Mouse (Mus musculus) liver, embryonic 16.5 days (tissue): ENCODE measurements at regions not wholly inside any gene's neighbourhood (a gene's known extent, or its start where the extent isn't known, plus 50 kb on each side); places are given as distances from the start of the nearest gene placed in this dataset.
A peak's percentile ranks its signal among the peaks of the same experiment; 100 is the strongest.
"Not testable (repeated sequence)": the region's sequence is repeated elsewhere in the genome, so short reads cannot be mapped to it uniquely, and the experiment has no call there.

Source experiments
- ATAC-seq: fragments of 200-750 bp; cut with Nextera tagmentation; 2 replicates; pipeline ENCODE4 v1.8.0; 2017; ENCODE audit warnings: low read depth, mild to moderate bottlenecking, moderate number of reproducible peaks, moderate library complexity
- H3K27ac ChIP-seq: fragments of 300-500 bp; sonication (generic); 2 replicates; pipeline ENCODE4 v1.5.1; 2014; ENCODE audit warnings: mild to moderate bottlenecking, low read length
- H3K27me3 ChIP-seq: fragments of 300-500 bp; sonication (generic); 2 replicates; pipeline ENCODE4 v1.6.1; 2014; ENCODE audit warnings: low read depth, low read length, mixed read lengths; ENCODE audit not compliant: control insufficient read depth, insufficient read depth
- H3K36me3 ChIP-seq: fragments of 300-500 bp; sonication (generic); 2 replicates; pipeline ENCODE4 v1.6.1; 2014; ENCODE audit warnings: mild to moderate bottlenecking; ENCODE audit not compliant: control insufficient read depth, insufficient read depth
- H3K4me1 ChIP-seq: fragments of 300-500 bp; sonication (generic); 2 replicates; pipeline ENCODE4 v1.6.1; 2014; ENCODE audit warnings: low read depth, low read length, mixed read lengths; ENCODE audit not compliant: control insufficient read depth
- H3K4me2 ChIP-seq: fragments of 300-500 bp; sonication (generic); 2 replicates; pipeline ENCODE4 v1.6.1; 2014; ENCODE audit warnings: low read depth, low read length, mixed read lengths
- H3K4me3 ChIP-seq: fragments of 300-500 bp; sonication (generic); 2 replicates; pipeline ENCODE4 v1.5.1; 2014; ENCODE audit warnings: low read depth, mild to moderate bottlenecking, low read length
- H3K9ac ChIP-seq: fragments of 300-500 bp; sonication (generic); 2 replicates; pipeline ENCODE4 v1.6.1; 2014; ENCODE audit warnings: low read depth, low read length
- H3K9me3 ChIP-seq: fragments of 300-500 bp; sonication (generic); replicated peaks from 2 replicates; pipeline ENCODE4 v1.6.1; 2016; ENCODE audit warnings: low read length; ENCODE audit not compliant: control insufficient read depth
- WGBS: fragments of 180-500 bp; shearing (Covaris S2); extraction: QIAGEN DNeasy Blood & Tissue Kit; methylation state at CpG from one replicate; pipeline ENCODE4 v1.1.7; 2014; ENCODE audit not compliant: insufficient replicate concordance; 5-methylcytosine and 5-hydroxymethylcytosine counted together

GRCm38 (mm10) chr1:194482717-194483059 is 135.3 kb upstream of the Plxna2 start:
- no peaks in the 10 kb centered on the region for H3K9me3 ChIP-seq
- peak; percentile 69 for ATAC-seq
- H3K27me3 ChIP-seq, result no peaks in the 10 kb centered on the region
- peak overlapping the region; percentile 69 for H3K27ac ChIP-seq
- H3K4me1 ChIP-seq, result no peaks in the 10 kb centered on the region; the same call in 1 of the 2 replicates
- no peak overlapping the region for H3K4me3 ChIP-seq
- 0 out of 2 replicates have a peak overlapping the region, but pooled peaks have one; percentile 9 for H3K4me2 ChIP-seq
- no peak overlapping the region for H3K9ac ChIP-seq
- H3K36me3 ChIP-seq, result no peaks in the 10 kb centered on the region

DNA sequence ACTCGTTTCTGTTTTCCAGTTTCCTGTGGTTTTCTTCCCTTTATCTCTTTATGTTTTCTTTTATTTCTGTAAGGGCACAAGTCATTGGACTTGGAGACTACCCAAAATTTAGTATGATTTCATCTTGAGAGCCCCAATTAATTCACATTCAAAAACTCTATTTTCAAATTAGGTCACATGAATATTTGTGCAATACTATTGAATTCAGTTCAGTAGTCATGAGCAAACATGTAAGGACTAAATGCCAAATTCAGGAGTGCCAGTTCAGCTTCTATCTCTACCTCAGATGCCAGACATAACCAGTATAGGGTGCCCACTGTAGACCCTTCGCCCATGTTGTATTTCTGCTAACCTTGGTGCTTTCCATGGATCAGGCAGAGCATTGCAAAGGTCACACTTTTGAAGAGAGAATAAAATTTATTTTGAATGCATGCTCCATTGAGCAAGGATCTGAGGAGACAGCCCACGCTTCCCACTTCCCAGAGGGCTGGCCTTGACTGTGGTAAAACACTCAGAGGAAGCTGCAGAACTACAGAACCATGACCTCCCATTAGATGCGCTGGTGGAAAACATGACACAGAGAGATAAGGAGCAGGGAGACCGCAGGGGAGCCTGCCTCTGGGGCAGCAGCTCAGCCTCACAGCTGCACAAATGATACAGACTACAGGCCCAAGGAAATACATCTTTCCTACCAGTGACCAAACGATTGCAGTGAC is 135.9 kb upstream of the Plxna2 start:
- ATAC-seq, result peak; percentile 70
- no peaks in the 10 kb centered on the region for H3K36me3 ChIP-seq
- H3K4me2 ChIP-seq, result 0 out of 2 replicates have a peak overlapping the region, but pooled peaks have one; percentile 9
- WGBS, result 19% methylated on average over 6 of the region's 6 CpGs
- H3K27me3 ChIP-seq, result no peaks in the 10 kb centered on the region
- no peaks in the 10 kb centered on the region for H3K9me3 ChIP-seq
- H3K27ac ChIP-seq, result peak overlapping the region; percentile 69
- no peaks in the 10 kb centered on the region; the same call in 1 of the 2 replicates for H3K4me1 ChIP-seq
- no peak overlapping the region for H3K4me3 ChIP-seq
- no peak overlapping the region for H3K9ac ChIP-seq

DNA sequence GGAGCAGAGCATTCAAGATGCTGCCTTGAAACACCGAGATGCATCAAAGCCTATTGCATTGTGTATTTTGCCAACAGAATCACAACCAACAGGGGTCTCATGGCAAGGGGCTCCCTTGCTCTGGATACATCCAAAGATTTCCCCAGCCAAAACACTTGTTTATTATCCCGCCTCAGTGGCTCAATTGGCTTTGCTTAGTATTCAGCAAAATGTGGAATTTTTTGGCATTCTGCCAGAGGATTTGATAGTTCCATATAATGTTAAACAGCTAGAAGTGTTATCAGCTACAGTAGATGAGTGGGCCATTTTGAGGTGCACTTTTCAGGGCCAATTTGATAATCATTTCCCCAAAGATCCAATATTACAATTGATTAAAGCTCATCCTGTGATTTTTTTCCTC is 146.7 kb upstream of the Plxna2 start:
- H3K4me1 ChIP-seq, H3K9ac ChIP-seq, ATAC-seq, H3K27ac ChIP-seq, H3K9me3 ChIP-seq, H3K27me3 ChIP-seq, H3K36me3 ChIP-seq, H3K4me3 ChIP-seq, H3K4me2 ChIP-seq: not testable (repeated sequence)
- WGBS, result 57% methylated on average over 2 of the region's 2 CpGs

GRCm38 (mm10) chr1:194452480-194452879 is 165.5 kb upstream of the Plxna2 start:
- H3K4me1 ChIP-seq, result no peaks in the 10 kb centered on the region
- WGBS, result 65% methylated on average over 1 of the region's 1 CpGs

DNA sequence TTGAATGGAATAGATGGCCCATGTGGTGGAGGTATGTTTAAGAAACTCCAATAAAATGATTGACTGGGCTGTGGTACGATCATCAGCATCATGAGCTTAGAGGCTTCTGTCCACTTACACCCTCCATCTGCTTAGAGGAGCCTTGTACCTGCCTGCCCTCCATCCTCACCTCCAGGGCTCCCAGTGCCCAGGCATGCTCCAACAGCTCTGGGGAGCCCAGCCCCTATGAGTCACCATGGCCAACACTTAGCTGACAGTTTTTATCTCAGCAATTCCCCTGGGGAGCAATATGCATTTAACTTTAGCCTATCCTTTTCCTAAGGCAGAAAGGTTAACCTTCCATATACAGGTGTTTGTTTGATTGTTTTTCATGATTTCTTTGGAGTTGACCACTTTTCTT is 174.3 kb upstream of the Plxna2 start:
- 57% methylated on average over 1 of the region's 1 CpGs for WGBS
- Histone ChIP-seq H3K27me3 (no peaks in the 10 kb centered on the region), H3K4me1 (no peaks in the 10 kb centered on the region), H3K27ac (no peak overlapping the region), H3K4me3 (no peak overlapping the region), H3K36me3 (no peaks in the 10 kb centered on the region), H3K9me3 (no peaks in the 10 kb centered on the region), H3K9ac (no peak overlapping the region), H3K4me2 (no peak overlapping the region)
- ATAC-seq, result no peak

More at GRCm38 (mm10) chr1:194452480-194452879, 165.5 kb upstream of the Plxna2 start:
- H3K27ac ChIP-seq, result no peak overlapping the region
- ATAC-seq, result no peak
- no peaks in the 10 kb centered on the region for H3K9me3 ChIP-seq
- H3K36me3 ChIP-seq, result no peaks in the 10 kb centered on the region
- no peak overlapping the region for H3K4me2 ChIP-seq
- H3K27me3 ChIP-seq, result no peaks in the 10 kb centered on the region
- no peak overlapping the region for H3K4me3 ChIP-seq
- H3K9ac ChIP-seq, result no peak overlapping the region

- Histone ChIP-seq H3K4me2 (no peak overlapping the region), H3K27me3 (no peaks in the 10 kb centered on the region), H3K4me1 (no peaks in the 10 kb centered on the region), H3K4me3 (no peak overlapping the region), H3K9me3 (no peaks in the 10 kb centered on the region), H3K27ac (no peak overlapping the region), H3K36me3 (no peaks in the 10 kb centered on the region), H3K9ac (no peak overlapping the region)
- WGBS, result 45% methylated on average over 5 of the region's 5 CpGs
- ATAC-seq, result peak; percentile 57; the same call in 1 of the 2 replicates
Observed at GRCm38 (mm10) chr1:194437301-194437700, 180.7 kb upstream of the Plxna2 start.

DNA sequence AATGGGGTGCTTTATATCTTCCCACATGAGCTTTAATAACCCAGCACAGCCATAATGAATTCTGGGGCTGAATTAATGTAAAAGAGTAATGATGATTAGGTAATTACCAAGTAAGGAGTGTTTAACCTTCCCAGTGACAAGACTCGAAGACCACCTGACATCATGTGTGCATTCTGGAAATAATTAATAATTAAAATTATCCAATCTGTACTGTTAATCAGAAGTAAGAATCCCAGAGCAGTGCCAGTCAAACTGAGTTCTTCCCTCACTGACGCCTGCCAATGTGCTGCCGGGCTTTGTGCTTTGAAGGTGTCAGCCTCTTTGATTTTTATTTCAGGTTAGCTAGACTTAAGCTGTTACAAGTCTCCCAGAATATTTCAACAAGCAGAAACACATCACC is 183.0 kb upstream of the Plxna2 start:
- Histone ChIP-seq H3K36me3 (no peaks in the 10 kb centered on the region), H3K4me3 (no peak overlapping the region), H3K9ac (no peak overlapping the region), H3K9me3 (no peaks in the 10 kb centered on the region), H3K27me3 (no peaks in the 10 kb centered on the region), H3K27ac (no peak overlapping the region), H3K4me1 (no peaks in the 10 kb centered on the region), H3K4me2 (no peak overlapping the region)
- ATAC-seq, result no peak
- WGBS, result 54% methylated on average over 3 of the region's 3 CpGs

- no peak for ATAC-seq
- no peaks in the 10 kb centered on the region for H3K4me1 ChIP-seq
- H3K36me3 ChIP-seq, result no peaks in the 10 kb centered on the region
- H3K4me3 ChIP-seq, result no peak overlapping the region
- H3K4me2 ChIP-seq, result no peak overlapping the region
- H3K27me3 ChIP-seq, result no peaks in the 10 kb centered on the region
- H3K9me3 ChIP-seq, result no peaks in the 10 kb centered on the region
- no peak overlapping the region for H3K9ac ChIP-seq
- WGBS, result 34% methylated on average over 3 of the region's 3 CpGs
- H3K27ac ChIP-seq, result no peak overlapping the region
Observed at GRCm38 (mm10) chr1:194428586-194428985, 189.4 kb upstream of the Plxna2 start.

DNA sequence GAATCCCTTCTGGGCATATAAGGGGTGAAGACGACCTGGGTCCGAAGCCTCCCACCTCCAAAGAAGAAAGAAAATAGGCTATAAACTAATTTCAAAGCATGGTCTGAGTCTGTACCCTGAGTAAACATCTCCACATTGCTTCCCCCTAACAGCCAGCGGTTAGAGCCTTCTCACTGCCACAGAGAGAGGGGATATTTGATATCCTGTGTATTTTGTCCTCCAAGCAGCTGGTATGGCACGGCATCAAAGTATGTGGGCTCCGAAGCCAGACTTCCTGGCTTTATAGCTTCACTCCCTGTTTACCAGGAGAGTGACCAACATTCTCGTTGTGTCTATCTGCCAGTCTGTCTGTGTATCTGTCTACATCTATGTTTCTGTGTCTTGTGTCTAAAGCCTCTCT is 191.7 kb upstream of the Plxna2 start:
- 53% methylated on average over 6 of the region's 6 CpGs for WGBS
- H3K27me3 ChIP-seq, result no peaks in the 10 kb centered on the region
- no peak for ATAC-seq
- H3K4me3 ChIP-seq, result no peak overlapping the region
- no peaks in the 10 kb centered on the region for H3K36me3 ChIP-seq
- no peak overlapping the region for H3K27ac ChIP-seq
- H3K4me1 ChIP-seq, result no peaks in the 10 kb centered on the region
- H3K4me2 ChIP-seq, result no peak overlapping the region
- no peaks in the 10 kb centered on the region for H3K9me3 ChIP-seq
- H3K9ac ChIP-seq, result no peak overlapping the region
